Mouse (Mus musculus) C2C12 (cell line): Measurements from ENCODE around the gene Gba2. TPM values are rescaled to one million over a fixed set of nuclear protein-coding genes. Genes with fewer than 3 reads are reported as not detected.
A peak's percentile ranks its signal among the peaks of the same experiment; 100 is the strongest.

ENCODE experiments used
- H3K27me3 ChIP-seq: one replicate; pipeline ENCODE4 v1.6.1; 2011; ENCODE audit not compliant: control insufficient read depth, insufficient read depth, insufficient read length
- H3K36me3 ChIP-seq: one replicate; pipeline ENCODE4 v1.6.1; 2011; ENCODE audit not compliant: control insufficient read depth, insufficient read depth
- H3K4me3 ChIP-seq: one replicate; pipeline ENCODE4 v1.5.1; 2011; ENCODE audit warnings: mild to moderate bottlenecking, control low read depth; ENCODE audit not compliant: poor library complexity, insufficient read depth, severe bottlenecking
- H3K79me2 ChIP-seq: one replicate; pipeline ENCODE4 v1.6.1; 2011; ENCODE audit not compliant: control insufficient read depth, insufficient read depth
- H3K79me3 ChIP-seq: one replicate; pipeline ENCODE4 v1.6.1; 2011; ENCODE audit warnings: low read depth, control low read depth
- H3ac ChIP-seq: one replicate; pipeline ENCODE3; 2011; ENCODE audit warnings: low read depth; ENCODE audit not compliant: control insufficient read depth, insufficient read length
- CEBPB ChIP-seq: IDR thresholded peaks from one replicate; pipeline ENCODE4 v1.6.1; 2011; ENCODE audit warnings: low read depth, mild to moderate bottlenecking, control low read depth, moderate library complexity
- CTCF ChIP-seq: IDR thresholded peaks from one replicate; pipeline ENCODE4 v1.5.1; 2011; ENCODE audit not compliant: control insufficient read depth, insufficient read depth, insufficient read length
- FOSL1 ChIP-seq: IDR thresholded peaks from one replicate; pipeline ENCODE4 v1.8.0; 2011; ENCODE audit warnings: mild to moderate bottlenecking, low read length; ENCODE audit not compliant: poor library complexity, insufficient read depth, severe bottlenecking
- MAX ChIP-seq: IDR thresholded peaks from one replicate; pipeline ENCODE4 v1.6.1; 2011; ENCODE audit warnings: mild to moderate bottlenecking, control low read depth
- MYOD1 ChIP-seq: IDR thresholded peaks from one replicate; pipeline ENCODE4 v1.6.1; 2011; ENCODE audit warnings: low read depth; ENCODE audit not compliant: control insufficient read depth, insufficient read length
- MYOG ChIP-seq: IDR thresholded peaks from one replicate; pipeline ENCODE4 v1.6.1; 2011; ENCODE audit not compliant: control insufficient read depth, insufficient read length; ENCODE audit errors: extremely low read depth
- USF1 ChIP-seq: IDR thresholded peaks from one replicate; pipeline ENCODE4 v1.6.1; 2011; ENCODE audit warnings: low read depth, mild to moderate bottlenecking, control low read depth, moderate library complexity
- polyA plus RNA-seq: library from polyadenylated mRNA; unstranded; fragments of >200 nt; fragmentation: generic; extraction: Trizol; gene quantifications from one replicate; pipeline ENCODE4 v1.2.1, GENCODE M21; 2012; ENCODE audit warnings: missing spikeins

The Gba2 gene
- polyA plus RNA-seq, 1 experiment, result 6.0 TPM

DNA sequence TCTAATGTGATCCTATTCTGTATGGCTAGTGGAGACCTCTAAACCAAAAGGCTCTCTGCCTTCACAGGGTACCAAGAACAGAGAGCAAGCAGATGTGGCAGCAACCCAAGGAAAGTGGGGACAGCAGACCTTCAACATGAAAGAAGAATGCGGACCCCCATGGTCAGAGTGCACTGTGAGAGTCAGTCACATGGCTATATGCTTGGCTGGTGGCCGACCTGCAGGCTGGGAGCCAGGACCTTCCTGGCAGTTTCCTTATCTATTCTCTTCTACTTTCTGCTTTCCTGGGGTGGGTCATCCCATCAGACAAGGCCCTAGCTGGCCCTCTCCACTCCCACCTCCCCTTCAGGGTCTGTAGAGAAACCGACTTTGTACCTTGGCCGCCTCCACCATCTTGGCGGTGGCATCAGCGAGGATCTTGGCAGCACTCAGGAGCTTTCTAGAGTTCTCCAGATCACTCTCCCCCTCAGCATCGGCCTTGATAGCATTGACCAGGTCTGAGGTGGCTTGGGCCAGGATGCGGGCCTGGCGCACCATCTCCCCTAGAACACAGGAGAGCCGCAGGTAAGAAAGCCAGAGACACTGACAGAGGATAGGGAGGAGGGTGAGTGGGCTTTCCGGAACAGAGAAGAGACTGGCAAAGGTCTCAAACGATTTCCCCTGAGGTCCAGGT, 32.2 kb downstream of the Gba2 start:
- H3ac ChIP-seq, result no peak overlapping the region
- no peak overlapping the region for H3K4me3 ChIP-seq
- TF ChIP-seq USF1 (no peak), MYOG (no peak), CEBPB (no peak), FOSL1 (no peak), MYOD1 (no peak), CTCF (no peak), MAX (no peak)
- no peaks in the 10 kb centered on the region for H3K79me2 ChIP-seq
- H3K36me3 ChIP-seq, result peaks cover 99% of the 10 kb centered on the region
- H3K27me3 ChIP-seq, result no peaks in the 10 kb centered on the region
- H3K79me3 ChIP-seq, result no peaks in the 10 kb centered on the region

DNA sequence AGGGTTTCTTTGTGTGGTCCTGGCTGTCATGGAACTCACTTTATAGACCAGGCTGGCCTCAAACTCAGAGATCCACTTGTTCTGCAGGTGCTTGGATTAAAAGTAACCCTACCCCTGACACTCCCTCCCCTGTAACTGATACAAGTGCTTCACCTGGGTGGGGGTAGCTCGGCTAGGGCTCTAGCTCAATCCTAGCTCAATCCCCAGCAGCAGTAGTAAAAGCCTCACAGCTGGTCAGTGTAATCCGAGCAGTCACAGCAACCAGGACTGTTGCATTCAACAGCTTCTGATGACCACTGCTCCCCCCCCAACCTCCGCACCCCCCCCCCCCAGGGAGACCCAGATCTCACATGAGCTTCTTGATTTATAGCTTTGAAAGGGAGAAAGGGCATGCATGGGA, 36.6 kb downstream of the Gba2 start:
- Histone ChIP-seq H3K79me2 (no peaks in the 10 kb centered on the region), H3K79me3 (no peaks in the 10 kb centered on the region), H3ac (no peak overlapping the region), H3K4me3 (no peak overlapping the region), H3K36me3 (peaks cover 97% of the 10 kb centered on the region), H3K27me3 (no peaks in the 10 kb centered on the region)
- TF ChIP-seq MAX (no peak), MYOD1 (no peak), MYOG (no peak), FOSL1 (no peak), CTCF (no peak), USF1 (no peak), CEBPB (no peak)

DNA sequence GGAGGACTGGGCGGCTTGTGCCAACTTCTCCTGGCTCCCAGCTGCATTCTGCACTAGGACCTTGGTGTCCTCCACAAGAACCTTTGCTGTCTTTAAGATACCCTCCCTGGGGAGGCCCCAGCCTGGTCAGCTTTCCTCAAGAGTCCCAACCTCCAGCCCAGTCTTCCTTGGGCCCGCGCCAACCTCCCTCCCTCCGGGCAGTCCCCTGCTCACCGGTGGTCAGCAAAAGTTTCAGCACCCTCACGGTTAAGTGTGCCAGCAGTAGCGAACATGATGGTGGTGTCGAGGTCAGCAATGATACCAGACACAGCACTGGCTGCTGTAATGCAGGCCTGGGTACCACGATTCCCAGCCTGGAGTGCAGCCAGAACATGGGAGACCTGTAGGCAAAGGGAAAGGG, 42.6 kb downstream of the Gba2 start:
- Histone ChIP-seq H3K79me2 (no peaks in the 10 kb centered on the region), H3K27me3 (no peaks in the 10 kb centered on the region), H3K79me3 (no peaks in the 10 kb centered on the region), H3K36me3 (peaks cover 97% of the 10 kb centered on the region), H3ac (no peak overlapping the region), H3K4me3 (no peak overlapping the region)
- TF ChIP-seq MAX, result no peak
- TF ChIP-seq CTCF, result no peak
- TF ChIP-seq MYOG, result no peak
- TF ChIP-seq CEBPB, result no peak
- no peak for TF ChIP-seq FOSL1
- no peak for TF ChIP-seq USF1

- H3K79me3 ChIP-seq, result no peaks in the 10 kb centered on the region
Measured at GRCm38 (mm10) chr4:43535628-43536027, 43.0 kb downstream of the Gba2 start.

GRCm38 (mm10) chr4:43533270-43533669, 45.4 kb downstream of the Gba2 start:
- Histone ChIP-seq H3K36me3 (peaks cover 85% of the 10 kb centered on the region), H3K27me3 (no peaks in the 10 kb centered on the region), H3ac (no peak overlapping the region), H3K4me3 (no peak overlapping the region), H3K79me2 (no peaks in the 10 kb centered on the region), H3K79me3 (no peaks in the 10 kb centered on the region)
- no peak for TF ChIP-seq MYOD1
- no peak for TF ChIP-seq FOSL1
- no peak for TF ChIP-seq MYOG
- TF ChIP-seq CEBPB, result no peak
- no peak for TF ChIP-seq CTCF
- no peak for TF ChIP-seq USF1
- TF ChIP-seq MAX, result no peak

More at GRCm38 (mm10) chr4:43535628-43536027, 43.0 kb downstream of the Gba2 start:
- peaks cover 98% of the 10 kb centered on the region for H3K36me3 ChIP-seq
- no peaks in the 10 kb centered on the region for H3K79me2 ChIP-seq
- no peak overlapping the region for H3K4me3 ChIP-seq
- no peaks in the 10 kb centered on the region for H3K27me3 ChIP-seq
- TF ChIP-seq MAX, result no peak
- no peak for TF ChIP-seq FOSL1
- H3ac ChIP-seq, result no peak overlapping the region

DNA sequence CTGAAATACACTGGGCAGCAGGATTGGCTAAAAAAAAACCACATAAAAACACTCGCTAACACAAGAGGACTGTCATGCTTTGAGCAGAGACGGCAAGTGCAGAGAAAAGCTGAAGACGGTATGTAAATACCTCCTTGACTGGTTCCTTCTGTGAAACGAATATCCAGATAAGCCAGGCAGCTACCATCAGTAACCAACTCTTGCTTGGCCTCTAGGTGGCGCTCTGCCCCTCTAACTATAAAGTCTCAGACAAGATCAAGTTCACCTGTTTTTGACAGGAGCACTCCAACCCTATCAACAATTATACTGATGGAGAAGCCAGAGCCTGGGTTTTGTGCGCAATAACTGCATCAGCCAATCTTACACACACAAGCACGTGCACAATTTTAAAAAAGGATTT, 48.1 kb downstream of the Gba2 start:
- no peak for TF ChIP-seq FOSL1
- TF ChIP-seq CTCF, result peak; percentile 44
- H3ac ChIP-seq, result no peak overlapping the region
- no peaks in the 10 kb centered on the region for H3K27me3 ChIP-seq
- no peaks in the 10 kb centered on the region for H3K79me3 ChIP-seq
- no peak overlapping the region for H3K4me3 ChIP-seq
- no peaks in the 10 kb centered on the region for H3K79me2 ChIP-seq
- H3K36me3 ChIP-seq, result peaks cover 58% of the 10 kb centered on the region

GRCm38 (mm10) chr4:43530081-43530501, 48.6 kb downstream of the Gba2 start:
- Histone ChIP-seq H3K4me3 (no peak overlapping the region), H3K79me3 (no peaks in the 10 kb centered on the region), H3K79me2 (no peaks in the 10 kb centered on the region), H3ac (no peak overlapping the region), H3K27me3 (no peaks in the 10 kb centered on the region), H3K36me3 (peaks cover 53% of the 10 kb centered on the region)
- no peak for TF ChIP-seq MYOG
- no peak for TF ChIP-seq MYOD1
- TF ChIP-seq CEBPB, result no peak
- TF ChIP-seq FOSL1, result no peak
- TF ChIP-seq USF1, result no peak
- TF ChIP-seq CTCF, result no peak
- TF ChIP-seq MAX, result no peak
